Mouse (Mus musculus) forebrain, embryonic 11.5 days (tissue): ENCODE measurements around the gene Vmn2r80. TPM values are rescaled to one million over a fixed set of nuclear protein-coding genes. Genes with fewer than 3 reads are reported as not detected.
"Not testable (repeated sequence)": the region's sequence is repeated elsewhere in the genome, so short reads cannot be mapped to it uniquely, and the experiment has no call there.

Experiments used
- ATAC-seq: fragments of 200-750 bp; cut with Nextera tagmentation; replicated peaks from 2 replicates; pipeline ENCODE4 v1.8.0; 2017; ENCODE audit warnings: moderate TSS enrichment; ENCODE audit not compliant: low FRiP score
- DNase-seq: peaks from one replicate; pipeline ENCODE4 v3.0.0-alpha.2; 2017; ENCODE audit warnings: low spot score
- H3K27ac ChIP-seq: fragments of 300-500 bp; sonication (generic); 2 replicates; pipeline ENCODE4 v1.5.1; 2014; ENCODE audit warnings: low read depth, low read length
- H3K27me3 ChIP-seq: fragments of 300-500 bp; sonication (generic); 2 replicates; pipeline ENCODE4 v1.6.1; 2014; ENCODE audit warnings: mild to moderate bottlenecking, low read length, mixed read lengths; ENCODE audit not compliant: control insufficient read depth, insufficient read depth
- H3K36me3 ChIP-seq: fragments of 300-500 bp; sonication (generic); 2 replicates; pipeline ENCODE4 v1.6.1; 2014; ENCODE audit warnings: mild to moderate bottlenecking, low read length, moderate library complexity, mixed read lengths; ENCODE audit not compliant: control insufficient read depth, insufficient read depth
- H3K4me1 ChIP-seq: fragments of 300-500 bp; sonication (generic); replicated peaks from 2 replicates; pipeline ENCODE4 v1.6.1; 2014; ENCODE audit warnings: low read length, mixed read lengths; ENCODE audit not compliant: control insufficient read depth, insufficient read depth
- H3K4me2 ChIP-seq: fragments of 300-500 bp; sonication (generic); 2 replicates; pipeline ENCODE4 v1.6.1; 2014; ENCODE audit warnings: low read depth, mild to moderate bottlenecking, low read length, moderate library complexity, mixed read lengths; ENCODE audit not compliant: severe bottlenecking
- H3K4me3 ChIP-seq: fragments of 300-500 bp; sonication (generic); 2 replicates; pipeline ENCODE4 v1.5.1; 2014; ENCODE audit warnings: low read depth, low read length
- H3K9ac ChIP-seq: fragments of 300-500 bp; sonication (generic); 2 replicates; pipeline ENCODE4 v1.6.1; 2014; ENCODE audit warnings: low read length
- H3K9me3 ChIP-seq: fragments of 300-500 bp; sonication (generic); 2 replicates; pipeline ENCODE4 v1.6.1; 2016; ENCODE audit warnings: low read length, mixed read lengths; ENCODE audit not compliant: control insufficient read depth
- WGBS: fragments of 180-500 bp; shearing (Covaris S2); extraction: QIAGEN DNeasy Blood & Tissue Kit; methylation state at CpG from one replicate; pipeline ENCODE4 v1.1.7; 2014; 5-methylcytosine and 5-hydroxymethylcytosine counted together
- polyA plus RNA-seq: library from polyadenylated mRNA; unstranded; fragments of >200 nt; fragmentation: Nextera tagmentation; extraction: Ambion mirVana; gene quantifications from 2 replicates; pipeline ENCODE4 v1.2.1, GENCODE M21; 2014

The Vmn2r80 gene
- polyA plus RNA-seq, 1 experiment from 2014 or later, result not detected

- not testable (repeated sequence) for H3K9ac ChIP-seq, ATAC-seq, H3K4me3 ChIP-seq, DNase-seq, H3K9me3 ChIP-seq, H3K36me3 ChIP-seq, H3K27ac ChIP-seq, H3K4me2 ChIP-seq, H3K27me3 ChIP-seq, H3K4me1 ChIP-seq
- 78% methylated on average over 1 of the region's 1 CpGs for WGBS
Observed at GRCm38 (mm10) chr10:79199973-79200372, 51.4 kb downstream of the Vmn2r80 start.

GRCm38 (mm10) chr10:79220432-79220831, 71.9 kb downstream of the Vmn2r80 start:
- Histone ChIP-seq H3K4me3 (no peak overlapping the region), H3K9me3 (no peaks in the 10 kb centered on the region), H3K36me3 (no peaks in the 10 kb centered on the region), H3K9ac (no peak overlapping the region), H3K4me2 (no peak overlapping the region), H3K4me1 (no peaks in the 10 kb centered on the region), H3K27ac (no peak overlapping the region), H3K27me3 (no peaks in the 10 kb centered on the region)
- ATAC-seq (no peak), DNase-seq (no peak)

- ATAC-seq, result no peak
- Histone ChIP-seq H3K4me3 (no peak overlapping the region), H3K27me3 (no peaks in the 10 kb centered on the region), H3K27ac (no peak overlapping the region), H3K4me1 (no peaks in the 10 kb centered on the region), H3K9ac (no peak overlapping the region), H3K9me3 (no peaks in the 10 kb centered on the region), H3K36me3 (no peaks in the 10 kb centered on the region), H3K4me2 (no peak overlapping the region)
- no peak for DNase-seq
Observed at GRCm38 (mm10) chr10:79221606-79222005, 73.0 kb downstream of the Vmn2r80 start.

- Histone ChIP-seq H3K4me1 (no peaks in the 10 kb centered on the region), H3K9me3 (no peaks in the 10 kb centered on the region), H3K4me2 (no peak overlapping the region), H3K36me3 (no peaks in the 10 kb centered on the region), H3K9ac (no peak overlapping the region), H3K27ac (no peak overlapping the region), H3K27me3 (no peaks in the 10 kb centered on the region), H3K4me3 (no peak overlapping the region)
- DNase-seq, result no peak
- no peak for ATAC-seq
- 78% methylated on average over 7 of the region's 7 CpGs for whole genome bisulfite sequencing
Observed at GRCm38 (mm10) chr10:79222214-79222613, 73.6 kb downstream of the Vmn2r80 start.

Other genes with a start within 250 kb of the Vmn2r80 start
- gene Olfr1354, start 235.6 kb upstream of the Vmn2r80 start, polyA plus RNA-seq, result not detected in 2 replicates
- gene Olfr8, start 198.1 kb upstream of the Vmn2r80 start, polyA plus RNA-seq, result not detected in 2 replicates
- gene Olfr1353, start 185.5 kb upstream of the Vmn2r80 start, polyA plus RNA-seq, result not detected in 2 replicates
- gene Olfr1352, start 167.7 kb upstream of the Vmn2r80 start, polyA plus RNA-seq, result not detected in 2 replicates
- gene Olfr1351, start 136.3 kb upstream of the Vmn2r80 start, polyA plus RNA-seq, result not detected in 2 replicates
- not detected in 2 replicates for gene Olfr57, start 120.0 kb upstream of the Vmn2r80 start, polyA plus RNA-seq
- 34.3 and 36.4 TPM in 2 replicates for gene 2610008E11Rik, start 51.2 kb upstream of the Vmn2r80 start, polyA plus RNA-seq
- not detected in 2 replicates for gene Vmn2r81, start 98.9 kb downstream of the Vmn2r80 start, polyA plus RNA-seq
- gene Vmn2r82, start 207.8 kb downstream of the Vmn2r80 start, polyA plus RNA-seq, result not detected in 2 replicates